Comparison of ENCODE assay signal across 8 mouse cellular contexts in genomic region chr16:33739802-33740201, GRCm38 (mm10). TPM values are rescaled to one million over a fixed set of nuclear protein-coding genes. Genes with fewer than 3 reads are reported as not detected.
DNase-seq lines count a peak whose midpoint lies in the region; ATAC-seq and TF ChIP-seq lines count a peak whose summit lies in the region.

No protein-coding gene starts in this region.

- DNase-seq in CD4-positive helper T cell, adult 2 months (ENCODE audit: low read depth, low spot score): peak; percentile 59
- peak; percentile 79 for DNase-seq in adipocyte (ENCODE audit: low spot score)
- DNase-seq in embryonic facial prominence, embryonic 10.5 days (ENCODE audit: low spot score): peak; percentile 67
- peak; percentile 72 for DNase-seq in kidney, postnatal 14 days
- peak; percentile 39 to 60 for DNase-seq in lung, adult 18-20 months

- no peaks in the 10 kb centered on the region for H3K27me3 ChIP-seq in embryonic facial prominence, embryonic 10.5 days (replicated peaks; ENCODE audit: low read depth, poor library complexity, severe bottlenecking)
- no peaks in the 10 kb centered on the region for H3K27me3 ChIP-seq in heart, embryonic 13.5 days (replicated peaks)

- ATAC-seq in heart, embryonic 13.5 days (ENCODE audit: extremely low read depth, insufficient number of reproducible peaks, low FRiP score, low TSS enrichment): no peak
- ATAC-seq in activated CD4-positive, CD25-positive, alpha-beta regulatory T cell, adult 4 months: no peak

- peak; percentile 66 for TF ChIP-seq CTCF in olfactory bulb, adult 2 months (IDR thresholded peaks at IDR 0.05; ENCODE audit: insufficient read depth, low read depth, low read length)

- TF ChIP-seq POLR2A in olfactory bulb, adult 2 months (IDR thresholded peaks at IDR 0.05; ENCODE audit: insufficient read depth, low read depth, low read length): no peak

- H3K4me2 ChIP-seq in heart, embryonic 13.5 days: no peak overlapping the region

- H3K4me1 ChIP-seq in embryonic facial prominence, embryonic 10.5 days: peaks cover 65% of the 10 kb centered on the region
- peaks cover 36% of the 10 kb centered on the region for H3K4me1 ChIP-seq in heart, embryonic 13.5 days
- H3K4me1 ChIP-seq in olfactory bulb, adult 2 months (ENCODE audit: control insufficient read depth, insufficient read depth, low read length): peaks cover 3% of the 10 kb centered on the region; the same call in 1 of the 2 replicates

- peaks cover 35% of the 10 kb centered on the region for H3K36me3 ChIP-seq in embryonic facial prominence, embryonic 10.5 days (replicated peaks)
- H3K36me3 ChIP-seq in heart, embryonic 13.5 days: peaks cover 94% of the 10 kb centered on the region

- H3K4me3 ChIP-seq in embryonic facial prominence, embryonic 10.5 days: no peak overlapping the region
- H3K4me3 ChIP-seq in heart, embryonic 13.5 days: no peak overlapping the region
- H3K4me3 ChIP-seq in olfactory bulb, adult 2 months (ENCODE audit: insufficient read depth, low read depth, low read length): no peak overlapping the region

- H3K9ac ChIP-seq in heart, embryonic 13.5 days: no peak overlapping the region

- H3K27ac ChIP-seq in embryonic facial prominence, embryonic 10.5 days (replicated peaks): peak overlapping the region; percentile 55
- H3K27ac ChIP-seq in heart, embryonic 13.5 days (replicated peaks): peak overlapping the region; percentile 34; the same call in 1 of the 2 replicates
- H3K27ac ChIP-seq in olfactory bulb, adult 2 months (ENCODE audit: insufficient read depth, low read depth, low read length): no peak overlapping the region

- 39% methylated on average over 3 of the region's 3 CpGs for WGBS in embryonic facial prominence, embryonic 10.5 days
- WGBS in heart, embryonic 13.5 days: 46% methylated on average over 3 of the region's 3 CpGs
- WGBS in olfactory bulb, adult 2 months: 30% methylated on average over 3 of the region's 3 CpGs

- no peaks in the 10 kb centered on the region for H3K9me3 ChIP-seq in embryonic facial prominence, embryonic 10.5 days
- H3K9me3 ChIP-seq in heart, embryonic 13.5 days: no peaks in the 10 kb centered on the region

RNA-seq across cellular contexts. Expression of gene Muc13, which starts 54.0 kb away (rescaled TPM):
- polyA plus RNA-seq in embryonic facial prominence, embryonic 10.5 days (2016; fragmentation: Nextera tagmentation; extraction: Ambion mirVana): 0.10 and 0.14 TPM in 2 replicates
- 0.09 and 0.13 TPM in 2 replicates for polyA plus RNA-seq in heart, embryonic 13.5 days (2015; fragmentation: Nextera tagmentation; extraction: Ambion mirVana)
- polyA plus RNA-seq in olfactory bulb, adult 2 months (2012; ENCODE audit: insufficient read depth, insufficient read length, low replicate concordance, missing spikeins): not detected in 2 replicates
- 1 to 10 TPM in 1 of 2 experiments, under 1 TPM in 1; 0.41 to 1.3 TPM for polyA plus RNA-seq in activated CD4-positive, CD25-positive, alpha-beta regulatory T cell, adult 4 months (2017; shearing (Covaris generic))

RNA-seq across cellular contexts. Expression of gene Heg1, which starts 55.6 kb away (rescaled TPM):
- 11.8 and 15.0 TPM in 2 replicates for polyA plus RNA-seq in embryonic facial prominence, embryonic 10.5 days (2016; fragmentation: Nextera tagmentation; extraction: Ambion mirVana)
- polyA plus RNA-seq in heart, embryonic 13.5 days (2015; fragmentation: Nextera tagmentation; extraction: Ambion mirVana): 32.3 and 33.7 TPM in 2 replicates
- polyA plus RNA-seq in olfactory bulb, adult 2 months (2012; ENCODE audit: insufficient read depth, insufficient read length, low replicate concordance, missing spikeins): not detected in 2 replicates
- polyA plus RNA-seq in activated CD4-positive, CD25-positive, alpha-beta regulatory T cell, adult 4 months (2017; shearing (Covaris generic)): 10 to 100 TPM; 27.0 to 32.0 TPM
